Mouse (Mus musculus) stomach, embryonic 14.5 days (tissue): Measurements from ENCODE around the gene Tfrc. TPM values are rescaled to one million over a fixed set of nuclear protein-coding genes. Genes with fewer than 3 reads are reported as not detected.
"Not testable (repeated sequence)": the region's sequence is repeated elsewhere in the genome, so short reads cannot be mapped to it uniquely, and the experiment has no call there.

Experiments used
- ATAC-seq: fragments of 200-750 bp; cut with Nextera tagmentation; 2 replicates; pipeline ENCODE4 v1.8.0; 2017; ENCODE audit warnings: low read depth, moderate TSS enrichment; ENCODE audit not compliant: insufficient number of reproducible peaks, insufficient read depth, low FRiP score
- H3K27ac ChIP-seq: fragments of 300-500 bp; sonication (generic); 2 replicates; pipeline ENCODE4 v1.5.1; 2014; ENCODE audit warnings: mild to moderate bottlenecking, low read length, moderate library complexity, mixed read lengths
- H3K27me3 ChIP-seq: fragments of 300-500 bp; sonication (generic); 2 replicates; pipeline ENCODE4 v1.6.1; 2014; ENCODE audit warnings: low read length, control low read depth, mixed read lengths; ENCODE audit not compliant: control insufficient read depth, insufficient read depth
- H3K36me3 ChIP-seq: fragments of 300-500 bp; sonication (generic); 2 replicates; pipeline ENCODE4 v1.6.1; 2014; ENCODE audit warnings: mild to moderate bottlenecking, control low read depth, low read length, moderate library complexity, mixed read lengths; ENCODE audit not compliant: control insufficient read depth, insufficient read depth
- H3K4me1 ChIP-seq: fragments of 300-500 bp; sonication (generic); 2 replicates; pipeline ENCODE4 v1.6.1; 2014; ENCODE audit warnings: low read length, control low read depth, mixed read lengths; ENCODE audit not compliant: control insufficient read depth, insufficient read depth
- H3K4me2 ChIP-seq: fragments of 300-500 bp; sonication (generic); replicated peaks from 2 replicates; pipeline ENCODE4 v1.6.1; 2014; ENCODE audit warnings: low read depth, low read length, control low read depth
- H3K4me3 ChIP-seq: fragments of 300-500 bp; sonication (generic); 2 replicates; pipeline ENCODE4 v1.5.1; 2014; ENCODE audit warnings: low read depth, low read length, control low read depth
- H3K9ac ChIP-seq: fragments of 300-500 bp; sonication (generic); replicated peaks from 2 replicates; pipeline ENCODE4 v1.6.1; 2014; ENCODE audit warnings: low read depth, mild to moderate bottlenecking, control low read depth, low read length, moderate library complexity, mixed read lengths
- H3K9me3 ChIP-seq: fragments of 300-500 bp; sonication (generic); 2 replicates; pipeline ENCODE4 v1.6.1; 2016; ENCODE audit warnings: low read depth, low read length, control low read depth; ENCODE audit not compliant: control insufficient read depth
- WGBS: fragments of 180-500 bp; shearing (Covaris S2); extraction: QIAGEN DNeasy Blood & Tissue Kit; methylation state at CpG from one replicate; pipeline ENCODE4 v1.1.7; 2014; 5-methylcytosine and 5-hydroxymethylcytosine counted together
- polyA plus RNA-seq: library from polyadenylated mRNA; unstranded; fragments of >200 nt; fragmentation: Nextera tagmentation; extraction: Ambion mirVana; gene quantifications from 2 replicates; pipeline ENCODE4 v1.2.1, GENCODE M21; 2014

Gene Tfrc
- polyA plus RNA-seq, 1 experiment from 2014 or later, result 60.5 TPM

DNA sequence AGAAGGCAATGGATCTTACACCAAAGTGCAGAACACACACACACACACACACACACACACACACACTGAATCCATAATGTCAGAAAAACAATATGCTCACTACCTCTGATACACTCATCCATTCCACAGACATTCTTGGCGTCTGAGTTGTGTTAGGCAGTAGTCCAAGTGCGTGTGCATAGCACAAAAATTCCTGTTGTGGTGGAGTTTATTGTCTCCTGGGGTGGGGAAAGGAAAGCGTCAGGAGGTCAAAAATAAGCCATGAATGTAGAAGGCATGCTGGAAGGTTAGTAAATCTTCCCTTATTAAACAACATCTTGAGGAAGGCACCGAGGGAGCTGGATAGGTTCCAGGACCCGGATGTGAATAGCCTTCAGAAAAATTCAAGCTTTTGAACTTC is 31.4 kb downstream of the Tfrc start:
- H3K4me3 ChIP-seq, result no peak overlapping the region
- H3K4me1 ChIP-seq, result peaks cover 5% of the 10 kb centered on the region; the same call in 1 of the 2 replicates
- no peak overlapping the region for H3K27ac ChIP-seq
- H3K27me3 ChIP-seq, result no peaks in the 10 kb centered on the region
- no peak overlapping the region for H3K4me2 ChIP-seq
- H3K36me3 ChIP-seq, result no peaks in the 10 kb centered on the region
- WGBS, result 43% methylated on average over 5 of the region's 5 CpGs
- H3K9ac ChIP-seq, result no peak overlapping the region
- no peak for ATAC-seq
- H3K9me3 ChIP-seq, result no peaks in the 10 kb centered on the region

GRCm38 (mm10) chr16:32640683-32641082 is 32.0 kb downstream of the Tfrc start:
- H3K27me3 ChIP-seq, H3K4me3 ChIP-seq, H3K27ac ChIP-seq, H3K4me2 ChIP-seq, H3K9me3 ChIP-seq, ATAC-seq, H3K36me3 ChIP-seq, H3K9ac ChIP-seq: not testable (repeated sequence)
- 69% methylated on average over 2 of the region's 2 CpGs for WGBS
- peaks cover 10% of the 10 kb centered on the region for H3K4me1 ChIP-seq

GRCm38 (mm10) chr16:32641440-32642219 is 32.9 kb downstream of the Tfrc start:
- no peak overlapping the region for H3K4me3 ChIP-seq
- ATAC-seq, result no peak
- no peak overlapping the region for H3K9ac ChIP-seq
- peaks cover 17% of the 10 kb centered on the region for H3K4me1 ChIP-seq
- WGBS, result 57% methylated on average over 19 of the region's 20 CpGs
- H3K27ac ChIP-seq, result no peak overlapping the region
- no peaks in the 10 kb centered on the region for H3K9me3 ChIP-seq
- no peaks in the 10 kb centered on the region for H3K27me3 ChIP-seq
- H3K36me3 ChIP-seq, result no peaks in the 10 kb centered on the region
- no peak overlapping the region for H3K4me2 ChIP-seq

DNA sequence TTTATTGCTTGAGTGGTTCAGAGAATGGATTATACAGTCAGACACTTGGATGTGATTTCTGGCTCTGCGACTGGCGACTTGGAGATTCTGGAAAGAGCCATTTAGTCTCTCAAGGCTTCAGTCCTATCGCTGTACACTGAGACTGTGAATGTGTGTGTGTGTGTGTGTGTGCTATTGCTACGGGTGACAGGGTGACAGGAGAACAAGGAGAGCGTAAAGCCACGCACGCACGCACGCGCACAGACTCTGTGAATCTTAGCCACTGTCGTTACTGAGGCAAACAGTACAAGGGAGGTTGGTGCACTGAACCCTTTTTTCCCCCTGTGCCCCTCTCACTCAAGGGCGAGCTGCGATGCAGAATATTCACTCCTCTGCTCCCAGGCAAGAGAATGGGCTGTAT is 33.6 kb downstream of the Tfrc start:
- Histone ChIP-seq H3K9me3 (no peaks in the 10 kb centered on the region), H3K36me3 (no peaks in the 10 kb centered on the region), H3K4me1 (peaks cover 17% of the 10 kb centered on the region), H3K27me3 (no peaks in the 10 kb centered on the region), H3K27ac (no peak overlapping the region), H3K9ac (no peak overlapping the region), H3K4me2 (no peak overlapping the region), H3K4me3 (no peak overlapping the region)
- WGBS, result 59% methylated on average over 13 of the region's 13 CpGs
- ATAC-seq, result no peak

DNA sequence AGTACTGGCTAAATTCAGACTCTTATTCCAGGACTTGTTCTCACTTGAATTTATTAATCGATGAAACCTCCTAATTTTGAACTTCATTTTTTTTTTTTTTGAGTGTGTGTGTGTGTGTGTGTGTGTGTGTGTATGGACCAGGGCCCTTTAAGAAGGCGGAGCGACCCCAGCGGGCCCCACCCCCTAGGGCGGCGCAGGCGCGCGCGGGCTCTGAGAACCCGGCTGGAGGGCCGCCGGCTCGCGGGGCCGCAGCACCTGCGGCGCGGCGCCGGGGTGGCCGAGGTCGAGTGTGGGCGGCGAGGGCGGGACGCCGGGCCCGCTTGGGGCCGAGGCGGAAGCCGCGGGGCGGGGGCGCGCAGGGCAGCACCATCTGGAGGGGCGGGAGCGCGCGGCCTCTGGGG is 34.9 kb downstream of the Tfrc start, which contains the start of gene Tnk2:
TSS of gene Tnk2 (plus strand) at position 214 of the 401 bp plus-strand sequence.
- H3K4me3 ChIP-seq, result peak within 1 kb of the TSS; percentile 89
- WGBS, result under 1% methylated on average over 36 of the region's 40 CpGs

GRCm38 (mm10) chr16:32644069-32644800 is 35.5 kb downstream of the Tfrc start:
- H3K4me1 ChIP-seq, result peaks cover 17% of the 10 kb centered on the region
- no peaks in the 10 kb centered on the region for H3K27me3 ChIP-seq
- peak overlapping the region; percentile 80 for H3K9ac ChIP-seq
- peak overlapping the region; percentile 89 for H3K27ac ChIP-seq
- peak overlapping the region; percentile 84 for H3K4me2 ChIP-seq
- H3K9me3 ChIP-seq, result no peaks in the 10 kb centered on the region
- 1% methylated on average over 71 of the region's 82 CpGs for WGBS
- H3K36me3 ChIP-seq, result no peaks in the 10 kb centered on the region
- ATAC-seq, result peak; percentile 68
- peak overlapping the region; percentile 89 for H3K4me3 ChIP-seq

More for the DNA sequence above, 34.9 kb downstream of the Tfrc start, which contains the start of gene Tnk2:
- Histone ChIP-seq H3K27me3 (no peaks in the 10 kb centered on the region), H3K9me3 (no peaks in the 10 kb centered on the region), H3K27ac (peak within 1 kb of the TSS; percentile 89), H3K36me3 (no peaks in the 10 kb centered on the region), H3K4me2 (peak within 1 kb of the TSS; percentile 84), H3K4me1 (peaks cover 17% of the 10 kb centered on the region), H3K9ac (peak within 1 kb of the TSS; percentile 80)
- ATAC-seq, result peak; percentile 91

DNA sequence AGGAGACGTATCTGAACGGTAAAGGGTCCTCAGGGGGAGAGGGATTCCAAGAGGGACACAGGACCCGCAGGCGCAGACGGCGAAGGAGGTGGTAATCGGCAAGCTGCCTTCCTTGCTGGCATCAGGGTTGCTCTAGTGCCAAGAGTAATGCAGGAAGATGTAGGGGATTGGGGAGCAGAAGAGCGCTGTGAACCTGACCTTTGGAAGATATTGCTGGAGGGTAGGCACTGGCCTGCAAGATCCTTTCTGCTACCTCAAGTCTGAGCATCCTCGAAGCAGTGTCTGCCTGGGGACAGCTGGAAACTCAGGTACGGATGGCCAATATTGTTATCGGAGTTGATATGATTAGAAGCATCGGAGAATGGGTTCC is 36.1 kb downstream of the Tfrc start:
- Histone ChIP-seq H3K9ac (peak overlapping the region; percentile 80), H3K27me3 (no peaks in the 10 kb centered on the region), H3K36me3 (no peaks in the 10 kb centered on the region), H3K27ac (peak overlapping the region; percentile 89; the same call in 1 of the 2 replicates), H3K4me1 (peaks cover 17% of the 10 kb centered on the region), H3K4me3 (peak overlapping the region; percentile 89), H3K9me3 (no peaks in the 10 kb centered on the region), H3K4me2 (peak overlapping the region; percentile 84)
- WGBS, result 8% methylated on average over 12 of the region's 12 CpGs
- ATAC-seq, result no peak

DNA sequence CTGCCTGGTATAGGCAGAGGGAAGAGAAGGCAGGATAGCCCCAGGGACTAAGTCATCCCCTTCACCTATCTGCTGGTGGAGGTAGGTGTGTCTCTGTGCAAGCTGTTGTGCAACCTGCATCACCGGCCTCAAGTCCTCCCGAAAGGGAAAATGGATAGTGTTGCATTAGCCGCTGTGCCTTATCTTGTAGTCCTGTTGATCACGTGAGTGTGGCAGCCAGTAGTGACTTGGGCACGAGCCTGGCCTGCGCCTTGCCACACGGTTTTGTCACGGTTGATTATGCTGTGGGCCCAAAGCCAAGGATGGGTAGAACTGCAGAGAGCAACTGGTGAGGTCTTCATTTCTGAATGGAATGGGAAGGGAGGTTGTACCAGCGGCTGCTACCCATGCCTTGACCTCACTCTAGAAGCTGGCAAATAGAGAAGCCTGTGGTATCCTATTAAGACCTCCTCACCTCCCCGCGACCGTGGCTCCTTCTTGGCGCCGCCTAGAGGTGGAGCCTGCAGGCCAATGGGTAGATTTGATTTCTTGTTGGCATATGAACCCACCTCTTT is 36.7 kb downstream of the Tfrc start:
- no peaks in the 10 kb centered on the region for H3K27me3 ChIP-seq
- H3K4me3 ChIP-seq, result peak overlapping the region; percentile 89
- H3K9ac ChIP-seq, result peak overlapping the region; percentile 80; the same call in 1 of the 2 replicates
- H3K36me3 ChIP-seq, result no peaks in the 10 kb centered on the region
- no peaks in the 10 kb centered on the region for H3K9me3 ChIP-seq
- H3K4me1 ChIP-seq, result peaks cover 17% of the 10 kb centered on the region
- 19% methylated on average over 14 of the region's 14 CpGs for WGBS
- no peak overlapping the region for H3K27ac ChIP-seq
- no peak for ATAC-seq
- H3K4me2 ChIP-seq, result peak overlapping the region; percentile 84
